Mouse (Mus musculus): ENCODE measurements around the gene Cep97. TPM values are rescaled to one million over a fixed set of nuclear protein-coding genes. Genes with fewer than 3 reads are reported as not detected.
A peak's percentile ranks its signal among the peaks of the same experiment; 100 is the strongest.
"Not testable (repeated sequence)": the region's sequence is repeated elsewhere in the genome, so short reads cannot be mapped to it uniquely, and the experiment has no call there.

Gene Cep97
- total RNA-seq, 2 experiments from 2014 or later, result 5.8 to 7.7 TPM

GRCm38 (mm10) chr16:55950946-55951678 is 16.5 kb upstream of the Cep97 start:
- intact Hi-C loops (cut with DNase I), result loop anchor here (2.0 to 10.0 kb wide), 3 partner anchors 114 to 724 kb away; no protein-coding TSS in a partner anchor
- peak; percentile 68 to 90 for DNase-seq

GRCm38 (mm10) chr16:55950462-55950861 is 15.8 kb upstream of the Cep97 start:
- intact Hi-C loops (cut with DNase I), result loop anchor here (2.0 to 10.0 kb wide), 3 partner anchors 114 to 724 kb away; no protein-coding TSS in a partner anchor
- no peak for DNase-seq

- DNase-seq, result peak in 1 of 2 experiments; percentile 19
- intact Hi-C loops (cut with DNase I), result no loop called here
Observed at GRCm38 (mm10) chr16:55948963-55949362, 14.3 kb upstream of the Cep97 start.

- DNase-seq; intact Hi-C loops (cut with DNase I): not testable (repeated sequence)
Observed at GRCm38 (mm10) chr16:55947876-55948410, 13.3 kb upstream of the Cep97 start.

- DNase-seq, result no peak
- intact Hi-C loops (cut with DNase I), result no loop called here
Observed at GRCm38 (mm10) chr16:55947266-55947665, 12.6 kb upstream of the Cep97 start.

- intact Hi-C loops (cut with DNase I), result no loop called here
- no peak for DNase-seq
Observed at GRCm38 (mm10) chr16:55940781-55941180, 6.1 kb upstream of the Cep97 start.

- DNase-seq, result no peak
- intact Hi-C loops (cut with DNase I), result no loop called here
Observed at GRCm38 (mm10) chr16:55939703-55940102, 5.0 kb upstream of the Cep97 start.

GRCm38 (mm10) chr16:55938761-55939160 is 4.1 kb upstream of the Cep97 start:
- intact Hi-C loops (cut with DNase I), result no loop called here
- no peak for DNase-seq

GRCm38 (mm10) chr16:55933681-55934343 is 843 bp downstream of the Cep97 start:
- peak; percentile 27 to 29 for DNase-seq

GRCm38 (mm10) chr16:55924010-55924409 is 10.6 kb downstream of the Cep97 start:
- DNase-seq, result no peak
- intact Hi-C loops (cut with DNase I), result no loop called here

More at GRCm38 (mm10) chr16:55933681-55934343, 843 bp downstream of the Cep97 start:
- intact Hi-C loops (cut with DNase I), result no loop called here

- intact Hi-C loops (cut with DNase I), result no loop called here
Observed at GRCm38 (mm10) chr16:55922079-55922478, 12.6 kb downstream of the Cep97 start.

GRCm38 (mm10) chr16:55914716-55915115 is 19.9 kb downstream of the Cep97 start:
- intact Hi-C loops (cut with DNase I), result no loop called here
- DNase-seq, result no peak

More at GRCm38 (mm10) chr16:55922079-55922478, 12.6 kb downstream of the Cep97 start:
- DNase-seq, result no peak

- no peak for DNase-seq
- intact Hi-C loops (cut with DNase I), result no loop called here
Observed at GRCm38 (mm10) chr16:55910208-55910793, 24.4 kb downstream of the Cep97 start.

- intact Hi-C loops (cut with DNase I), result no loop called here
- no peak for DNase-seq
Observed at GRCm38 (mm10) chr16:55906928-55907679, 27.6 kb downstream of the Cep97 start.

GRCm38 (mm10) chr16:55905370-55905769 is 29.3 kb downstream of the Cep97 start:
- DNase-seq, result no peak
- intact Hi-C loops (cut with DNase I), result no loop called here

- DNase-seq, result no peak
- intact Hi-C loops (cut with DNase I), result no loop called here
Observed at GRCm38 (mm10) chr16:55901839-55902756, 32.6 kb downstream of the Cep97 start.

GRCm38 (mm10) chr16:55898385-55899002 is 36.2 kb downstream of the Cep97 start:
- DNase-seq, result no peak

GRCm38 (mm10) chr16:55895651-55896095 is 39.0 kb downstream of the Cep97 start:
- no peak for DNase-seq
- intact Hi-C loops (cut with DNase I), result no loop called here

More at GRCm38 (mm10) chr16:55898385-55899002, 36.2 kb downstream of the Cep97 start:
- intact Hi-C loops (cut with DNase I), result no loop called here
